Mouse (Mus musculus) cerebellum, adult 8-10 months (tissue): Measurements from ENCODE around the gene Igsf9b.

ENCODE experiments used
- DNase-seq: peaks from one replicate; pipeline ENCODE4 v3.0.0; 2022

Gene Igsf9b

GRCm38 (mm10) chr9:27294380-27294779 is 4.6 kb upstream of the Igsf9b start:
- DNase-seq = no peak

- peak; percentile 53 for DNase-seq
Measured at GRCm38 (mm10) chr9:27299286-27300187, 533 bp downstream of the Igsf9b start.

- peak; percentile 62 for DNase-seq
Measured at GRCm38 (mm10) chr9:27300188-27300691, 1.2 kb downstream of the Igsf9b start.

- no peak for DNase-seq
Measured at GRCm38 (mm10) chr9:27300698-27301097, 1.7 kb downstream of the Igsf9b start.

- DNase-seq = no peak
Measured at GRCm38 (mm10) chr9:27301486-27301885, 2.5 kb downstream of the Igsf9b start.

- peak; percentile 40 for DNase-seq
Measured at GRCm38 (mm10) chr9:27302291-27302690, 3.3 kb downstream of the Igsf9b start.

- DNase-seq = peak; percentile 39
Measured at GRCm38 (mm10) chr9:27303571-27304484, 4.8 kb downstream of the Igsf9b start.

GRCm38 (mm10) chr9:27304485-27305102 is 5.6 kb downstream of the Igsf9b start:
- peak; percentile 39 for DNase-seq

- peak; percentile 62 for DNase-seq
Measured at GRCm38 (mm10) chr9:27305502-27305901, 6.5 kb downstream of the Igsf9b start.

- DNase-seq = no peak
Measured at GRCm38 (mm10) chr9:27306642-27307041, 7.6 kb downstream of the Igsf9b start.

GRCm38 (mm10) chr9:27307265-27307664 is 8.3 kb downstream of the Igsf9b start:
- DNase-seq = peak; percentile 61

- no peak for DNase-seq
Measured at GRCm38 (mm10) chr9:27308045-27308444, 9.0 kb downstream of the Igsf9b start.

- peak; percentile 41 for DNase-seq
Measured at GRCm38 (mm10) chr9:27308561-27308960, 9.6 kb downstream of the Igsf9b start.

GRCm38 (mm10) chr9:27310005-27310404 is 11.0 kb downstream of the Igsf9b start:
- DNase-seq = no peak

GRCm38 (mm10) chr9:27313427-27313826 is 14.4 kb downstream of the Igsf9b start:
- DNase-seq = no peak

GRCm38 (mm10) chr9:27321267-27321666 is 22.3 kb downstream of the Igsf9b start:
- DNase-seq = no peak

GRCm38 (mm10) chr9:27322277-27322676 is 23.3 kb downstream of the Igsf9b start:
- peak; percentile 60 for DNase-seq

GRCm38 (mm10) chr9:27323412-27323811 is 24.4 kb downstream of the Igsf9b start:
- no peak for DNase-seq

GRCm38 (mm10) chr9:27325920-27326319 is 26.9 kb downstream of the Igsf9b start:
- DNase-seq = peak; percentile 87

- no peak for DNase-seq
Measured at GRCm38 (mm10) chr9:27327558-27327957, 28.6 kb downstream of the Igsf9b start.

GRCm38 (mm10) chr9:27330374-27330773 is 31.4 kb downstream of the Igsf9b start:
- no peak for DNase-seq

GRCm38 (mm10) chr9:27331538-27331937 is 32.5 kb downstream of the Igsf9b start:
- DNase-seq = peak; percentile 60

GRCm38 (mm10) chr9:27334895-27335294 is 35.9 kb downstream of the Igsf9b start:
- DNase-seq = no peak
